Mouse (Mus musculus) forebrain, embryonic 14.5 days (tissue): ENCODE measurements around the gene Baz2b. TPM values are rescaled to one million over a fixed set of nuclear protein-coding genes. Genes with fewer than 3 reads are reported as not detected.
"Not testable (repeated sequence)": the region's sequence is repeated elsewhere in the genome, so short reads cannot be mapped to it uniquely, and the experiment has no call there.

Experiments
- ATAC-seq: fragments of 200-750 bp; cut with Nextera tagmentation; 2 replicates; pipeline ENCODE4 v1.8.0; 2017; ENCODE audit warnings: mild to moderate bottlenecking, moderate library complexity
- DNase-seq: peaks from one replicate; pipeline ENCODE4 v3.0.0-alpha.2; 2015; ENCODE audit warnings: low spot score
- H3K27ac ChIP-seq: fragments of 300-500 bp; sonication (generic); 2 replicates; pipeline ENCODE4 v1.5.1; 2014; ENCODE audit warnings: low read depth, mild to moderate bottlenecking, control low read depth, low read length, moderate library complexity
- H3K27me3 ChIP-seq: fragments of 300-500 bp; sonication (generic); replicated peaks from 2 replicates; pipeline ENCODE4 v1.6.1; 2014; ENCODE audit warnings: low read length, control low read depth, mixed read lengths; ENCODE audit not compliant: control insufficient read depth, insufficient read depth
- H3K36me3 ChIP-seq: fragments of 300-500 bp; sonication (generic); 2 replicates; pipeline ENCODE4 v1.6.1; 2014; ENCODE audit warnings: low read length, control low read depth; ENCODE audit not compliant: control insufficient read depth, insufficient read depth
- H3K4me1 ChIP-seq: fragments of 300-500 bp; sonication (generic); 2 replicates; pipeline ENCODE4 v1.6.1; 2014; ENCODE audit warnings: antibody characterized with exemption, low read length, control low read depth; ENCODE audit not compliant: control insufficient read depth, insufficient read depth
- H3K4me2 ChIP-seq: fragments of 300-500 bp; sonication (generic); 2 replicates; pipeline ENCODE4 v1.6.1; 2014; ENCODE audit warnings: mild to moderate bottlenecking, control low read depth, low read length
- H3K4me3 ChIP-seq: fragments of 300-500 bp; sonication (generic); 2 replicates; pipeline ENCODE4 v1.5.1; 2014; ENCODE audit warnings: low read depth, low read length, control low read depth
- H3K9ac ChIP-seq: fragments of 300-500 bp; sonication (generic); 2 replicates; pipeline ENCODE4 v1.6.1; 2014; ENCODE audit warnings: mild to moderate bottlenecking, low read length, control low read depth, moderate library complexity
- H3K9me3 ChIP-seq: fragments of 300-500 bp; sonication (generic); replicated peaks from 2 replicates; pipeline ENCODE4 v1.6.1; 2016; ENCODE audit warnings: low read length, control low read depth, mixed read lengths; ENCODE audit not compliant: control insufficient read depth
- WGBS: fragments of 180-500 bp; shearing (Covaris S2); extraction: QIAGEN DNeasy Blood & Tissue Kit; methylation state at CpG from one replicate; pipeline ENCODE4 v1.1.7; 2014; 5-methylcytosine and 5-hydroxymethylcytosine counted together
- polyA plus RNA-seq: library from polyadenylated mRNA; unstranded; fragments of >200 nt; fragmentation: Nextera tagmentation; extraction: Ambion mirVana; gene quantifications from 2 replicates; pipeline ENCODE4 v1.2.1, GENCODE M21; 2014

Gene Baz2b
- polyA plus RNA-seq, 1 experiment from 2014 or later: 40.4 TPM

DNA sequence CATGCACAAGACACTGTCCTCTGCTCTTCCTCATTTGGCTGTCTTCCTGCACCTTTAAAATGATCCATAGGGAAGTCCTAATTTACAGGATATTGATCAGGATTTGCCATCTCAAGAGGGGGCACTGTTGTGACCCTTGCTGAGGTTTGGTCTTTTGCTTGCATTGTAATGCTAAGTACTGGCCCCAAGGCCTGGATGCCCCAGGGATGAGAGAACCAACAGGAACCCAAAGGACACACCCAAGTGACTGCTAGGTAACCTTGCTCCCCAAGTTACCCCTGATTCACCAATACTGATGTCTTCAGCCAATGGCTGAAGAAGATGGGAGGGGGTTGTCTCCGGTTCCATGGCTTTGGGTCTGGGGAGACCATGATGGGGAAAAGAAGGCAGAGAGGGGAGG is 124.8 kb downstream of the Baz2b start:
- H3K27ac ChIP-seq: no peak overlapping the region
- H3K4me1 ChIP-seq: peaks cover 5% of the 10 kb centered on the region; the same call in 1 of the 2 replicates
- no peaks in the 10 kb centered on the region for H3K36me3 ChIP-seq
- H3K4me3 ChIP-seq: no peak overlapping the region
- ATAC-seq: no peak
- H3K27me3 ChIP-seq: no peaks in the 10 kb centered on the region
- 88% methylated on average over 1 of the region's 1 CpGs for WGBS
- no peaks in the 10 kb centered on the region for H3K9me3 ChIP-seq
- no peak overlapping the region for H3K4me2 ChIP-seq
- H3K9ac ChIP-seq: no peak overlapping the region
- no peak for DNase-seq

DNA sequence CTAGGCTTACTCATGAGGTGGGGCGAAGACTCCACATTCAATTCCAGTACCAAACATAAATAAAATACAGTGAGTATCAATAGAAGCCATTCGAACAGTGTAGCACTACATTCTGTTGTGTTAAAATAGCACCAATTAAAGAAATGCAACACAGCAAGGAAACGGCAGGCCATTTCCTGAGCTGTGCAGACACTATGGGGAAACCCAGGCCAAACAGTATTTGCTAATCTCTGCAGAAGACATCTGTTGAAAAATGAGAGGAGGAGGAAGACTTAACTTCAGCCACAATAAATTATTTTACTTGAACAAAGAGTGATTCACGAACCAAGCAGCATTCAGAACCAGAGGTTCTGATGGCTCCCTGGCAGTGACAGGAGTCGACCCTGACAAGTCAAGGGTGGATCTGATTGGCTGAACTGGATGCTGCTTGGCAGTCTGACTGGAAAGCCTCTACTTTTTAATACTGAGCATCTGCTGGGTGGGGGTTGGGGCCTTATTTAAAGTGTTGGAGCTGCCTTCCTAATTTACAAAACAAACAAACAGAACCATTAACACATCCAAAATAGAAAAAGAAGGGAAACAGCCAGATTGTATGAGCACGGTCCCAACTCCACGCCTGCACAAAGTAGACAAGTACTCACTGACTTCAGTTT is 126.5 kb downstream of the Baz2b start:
- no peaks in the 10 kb centered on the region for H3K27me3 ChIP-seq
- no peaks in the 10 kb centered on the region for H3K36me3 ChIP-seq
- DNase-seq (peak; percentile 84), ATAC-seq (peak; percentile 86)
- H3K9ac ChIP-seq: no peak overlapping the region
- peaks cover 5% of the 10 kb centered on the region; the same call in 1 of the 2 replicates for H3K4me1 ChIP-seq
- H3K9me3 ChIP-seq: no peaks in the 10 kb centered on the region
- 48% methylated on average over 7 of the region's 7 CpGs for WGBS
- H3K4me3 ChIP-seq: no peak overlapping the region
- H3K27ac ChIP-seq: no peak overlapping the region
- H3K4me2 ChIP-seq: no peak overlapping the region

DNA sequence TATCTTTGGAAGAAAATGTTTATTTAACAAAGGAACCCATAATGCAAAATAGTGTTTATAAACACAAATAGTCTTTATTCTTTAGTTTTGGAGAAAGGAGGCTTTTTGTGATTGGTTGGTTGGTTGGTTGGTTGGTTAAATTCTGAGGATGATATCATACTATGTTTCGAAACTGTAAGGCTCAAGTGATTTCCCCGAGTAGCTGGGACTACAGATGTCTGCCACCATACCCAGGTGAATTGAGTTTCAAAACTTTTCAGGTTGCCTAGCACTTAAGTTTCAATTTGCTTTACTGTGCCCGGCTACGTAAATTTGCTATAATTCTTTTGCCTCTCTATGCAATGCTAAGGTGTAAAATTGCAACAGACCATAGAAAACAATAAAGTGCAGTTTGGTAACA is 127.4 kb downstream of the Baz2b start:
- H3K4me3 ChIP-seq: no peak overlapping the region
- no peaks in the 10 kb centered on the region for H3K9me3 ChIP-seq
- DNase-seq (no peak), ATAC-seq (no peak)
- no peaks in the 10 kb centered on the region for H3K36me3 ChIP-seq
- peaks cover 5% of the 10 kb centered on the region; the same call in 1 of the 2 replicates for H3K4me1 ChIP-seq
- no peak overlapping the region for H3K4me2 ChIP-seq
- no peak overlapping the region for H3K9ac ChIP-seq
- WGBS: 92% methylated on average over 4 of the region's 4 CpGs
- no peaks in the 10 kb centered on the region for H3K27me3 ChIP-seq
- no peak overlapping the region for H3K27ac ChIP-seq

DNA sequence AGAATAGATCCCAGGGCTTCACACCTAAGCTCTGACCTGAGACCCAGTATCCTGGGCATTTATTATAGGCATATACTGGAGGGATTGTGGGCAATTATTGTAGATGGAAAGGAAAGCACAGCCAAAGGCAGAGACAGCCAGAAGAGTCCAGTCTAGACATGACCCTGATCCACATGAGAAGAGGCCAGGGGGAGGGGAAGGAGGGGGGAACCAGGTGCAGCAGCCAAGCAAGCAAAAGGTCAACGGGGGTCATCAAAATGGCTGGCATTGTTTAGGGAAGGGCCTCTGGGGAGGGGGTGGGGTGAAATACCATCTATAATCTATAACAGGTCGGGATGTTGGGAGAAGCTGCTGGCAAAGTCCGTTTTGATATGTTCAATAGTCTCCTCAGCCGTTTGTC is 128.8 kb downstream of the Baz2b start:
- 75% methylated on average over 4 of the region's 4 CpGs for WGBS
- H3K4me1 ChIP-seq: peaks cover 8% of the 10 kb centered on the region; the same call in 1 of the 2 replicates
- DNase-seq (no peak), ATAC-seq (no peak)
- H3K27me3 ChIP-seq: no peaks in the 10 kb centered on the region
- no peak overlapping the region for H3K4me2 ChIP-seq
- H3K4me3 ChIP-seq: no peak overlapping the region
- no peak overlapping the region for H3K27ac ChIP-seq
- no peaks in the 10 kb centered on the region for H3K9me3 ChIP-seq
- no peak overlapping the region for H3K9ac ChIP-seq
- no peaks in the 10 kb centered on the region for H3K36me3 ChIP-seq

DNA sequence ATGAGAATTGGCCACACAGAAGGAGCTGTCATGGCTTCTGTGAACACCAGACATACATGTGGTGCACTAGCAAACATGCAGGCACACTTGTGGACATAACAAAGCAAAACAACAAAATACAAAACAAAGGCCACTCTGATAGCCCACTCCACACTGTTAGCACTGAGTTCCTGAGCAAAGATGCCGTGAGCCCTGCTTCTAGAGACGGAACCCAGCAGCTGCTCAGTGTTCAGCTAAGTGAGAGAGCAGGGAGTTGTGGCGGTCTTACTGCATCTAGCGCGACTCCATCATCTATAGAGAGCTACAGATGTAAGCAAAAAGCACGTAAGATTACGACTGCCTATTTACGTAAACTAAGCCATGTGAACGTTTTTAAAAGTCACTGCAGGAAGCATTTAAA is 132.0 kb downstream of the Baz2b start:
- peak; percentile 16 for DNase-seq
- H3K27me3 ChIP-seq: no peaks in the 10 kb centered on the region
- no peak overlapping the region for H3K4me2 ChIP-seq
- peaks cover 3% of the 10 kb centered on the region; the same call in 1 of the 2 replicates for H3K4me1 ChIP-seq
- H3K4me3 ChIP-seq: no peak overlapping the region
- H3K27ac ChIP-seq: no peak overlapping the region
- H3K36me3 ChIP-seq: no peaks in the 10 kb centered on the region
- no peaks in the 10 kb centered on the region for H3K9me3 ChIP-seq
- 71% methylated on average over 9 of the region's 9 CpGs for WGBS
- ATAC-seq: peak; percentile 34; the same call in 1 of the 2 replicates
- H3K9ac ChIP-seq: no peak overlapping the region

DNA sequence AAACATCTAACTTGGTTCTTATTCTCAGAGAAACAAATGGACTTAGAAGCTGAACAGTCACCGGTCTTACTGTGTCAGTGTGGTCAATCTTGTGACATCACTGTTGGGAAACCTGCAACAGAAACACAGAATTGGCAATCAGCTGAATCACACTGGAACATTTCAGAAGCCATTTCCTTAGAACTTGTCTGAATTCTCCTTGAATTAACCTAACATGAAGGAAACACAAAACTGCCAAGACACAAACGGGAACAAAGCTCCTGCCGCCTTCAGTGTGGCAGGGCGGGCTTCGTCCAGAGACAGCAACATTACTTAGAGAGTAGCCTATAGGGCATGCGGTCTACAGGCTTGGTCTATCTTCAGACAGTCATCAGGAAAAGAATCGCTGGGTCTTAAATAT is 132.8 kb downstream of the Baz2b start:
- 53% methylated on average over 7 of the region's 7 CpGs for WGBS
- no peak overlapping the region for H3K27ac ChIP-seq

DNA sequence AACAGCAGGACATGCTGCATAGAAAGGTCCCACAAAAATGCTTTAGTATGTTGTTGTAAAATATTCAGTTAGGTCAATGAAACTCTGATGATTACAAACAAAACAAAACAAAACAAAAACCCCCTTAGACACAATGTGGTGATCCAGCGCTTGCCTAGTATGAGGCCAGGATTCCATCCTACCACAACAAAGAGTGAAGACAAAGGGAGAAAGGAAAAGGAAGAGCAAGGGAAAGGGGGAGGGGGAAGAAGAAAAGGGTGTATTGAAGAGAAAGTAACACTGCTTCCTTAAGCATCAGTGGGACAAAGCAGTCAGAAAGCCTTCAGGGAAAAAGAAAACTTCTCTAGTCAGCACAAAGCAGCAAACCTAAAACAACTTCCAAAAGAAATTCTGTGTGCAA is 133.6 kb downstream of the Baz2b start:
- no peak for DNase-seq
- H3K4me2 ChIP-seq: no peak overlapping the region

More for the DNA sequence above, 132.8 kb downstream of the Baz2b start:
- no peak overlapping the region for H3K4me2 ChIP-seq
- 0 out of 2 replicates have a peak, but pooled peaks cover 3% of the 10 kb centered on the region for H3K4me1 ChIP-seq
- ATAC-seq (no peak), DNase-seq (no peak)
- H3K36me3 ChIP-seq: 0 out of 2 replicates have a peak, but pooled peaks cover 2% of the 10 kb centered on the region
- H3K9me3 ChIP-seq: no peaks in the 10 kb centered on the region
- H3K27me3 ChIP-seq: no peaks in the 10 kb centered on the region
- H3K4me3 ChIP-seq: no peak overlapping the region
- H3K9ac ChIP-seq: no peak overlapping the region

DNA sequence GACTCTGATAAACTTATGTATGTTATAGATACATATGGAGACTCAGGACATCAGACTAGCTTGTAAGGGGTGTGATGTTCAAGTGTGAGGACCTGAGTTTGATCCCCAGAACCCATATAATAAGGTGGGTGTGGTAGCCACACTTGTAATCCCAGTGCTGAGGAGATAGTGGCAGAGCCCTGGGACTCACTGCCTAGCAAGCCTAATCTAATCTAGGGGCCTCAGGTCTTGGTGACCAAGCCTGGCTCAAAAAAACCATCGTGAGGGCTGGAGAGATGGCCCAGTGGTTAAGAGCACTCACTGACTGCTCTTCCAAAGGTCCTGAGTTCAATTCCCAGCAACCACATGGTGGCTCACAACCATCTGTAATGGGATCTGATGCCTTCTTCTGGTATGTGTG is 135.8 kb downstream of the Baz2b start:
- not testable (repeated sequence) for DNase-seq, H3K4me1 ChIP-seq, H3K36me3 ChIP-seq, H3K4me3 ChIP-seq, H3K27me3 ChIP-seq, ATAC-seq, H3K9me3 ChIP-seq, H3K27ac ChIP-seq, H3K4me2 ChIP-seq, H3K9ac ChIP-seq
- 100% methylated on average over 1 of the region's 1 CpGs for WGBS

More for the DNA sequence above, 133.6 kb downstream of the Baz2b start:
- WGBS: 5% methylated on average over 1 of the region's 1 CpGs
- Histone ChIP-seq H3K27ac (no peak overlapping the region), H3K9me3 (no peaks in the 10 kb centered on the region), H3K36me3 (0 out of 2 replicates have a peak, but pooled peaks cover 3% of the 10 kb centered on the region), H3K4me1 (0 out of 2 replicates have a peak, but pooled peaks cover 3% of the 10 kb centered on the region), H3K9ac (no peak overlapping the region), H3K27me3 (no peaks in the 10 kb centered on the region), H3K4me3 (no peak overlapping the region)
- no peak for ATAC-seq

DNA sequence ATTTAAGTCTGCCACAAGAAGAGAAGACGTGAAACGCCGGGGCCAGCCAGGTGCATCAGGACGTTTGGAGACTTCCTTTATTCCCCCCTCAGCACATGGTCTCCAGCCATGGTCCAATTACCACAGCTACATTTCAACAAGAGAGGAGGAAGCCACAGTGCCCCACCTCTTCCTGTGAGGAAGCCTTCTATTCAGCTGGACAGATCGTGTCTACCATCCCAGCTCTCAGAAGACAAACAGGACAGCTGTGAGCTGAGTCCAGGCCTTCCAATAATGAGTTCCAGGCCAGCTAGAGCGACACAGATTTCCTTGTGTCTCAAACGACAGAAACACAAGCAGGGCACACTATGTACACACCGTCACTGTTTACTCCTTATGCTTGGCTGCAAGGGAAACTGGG is 137.8 kb downstream of the Baz2b start:
- H3K9ac ChIP-seq: no peak overlapping the region
- 0 out of 2 replicates have a peak, but pooled peaks cover 3% of the 10 kb centered on the region for H3K36me3 ChIP-seq
- no peaks in the 10 kb centered on the region for H3K27me3 ChIP-seq
- H3K9me3 ChIP-seq: no peaks in the 10 kb centered on the region
- no peak overlapping the region for H3K27ac ChIP-seq
- ATAC-seq (no peak), DNase-seq (no peak)
- no peak overlapping the region for H3K4me3 ChIP-seq
- H3K4me1 ChIP-seq: 0 out of 2 replicates have a peak, but pooled peaks cover 2% of the 10 kb centered on the region
- no peak overlapping the region for H3K4me2 ChIP-seq
- WGBS: 82% methylated on average over 8 of the region's 8 CpGs
